Mouse (Mus musculus): ENCODE data around the gene Olfr123.

The Olfr123 gene

DNA sequence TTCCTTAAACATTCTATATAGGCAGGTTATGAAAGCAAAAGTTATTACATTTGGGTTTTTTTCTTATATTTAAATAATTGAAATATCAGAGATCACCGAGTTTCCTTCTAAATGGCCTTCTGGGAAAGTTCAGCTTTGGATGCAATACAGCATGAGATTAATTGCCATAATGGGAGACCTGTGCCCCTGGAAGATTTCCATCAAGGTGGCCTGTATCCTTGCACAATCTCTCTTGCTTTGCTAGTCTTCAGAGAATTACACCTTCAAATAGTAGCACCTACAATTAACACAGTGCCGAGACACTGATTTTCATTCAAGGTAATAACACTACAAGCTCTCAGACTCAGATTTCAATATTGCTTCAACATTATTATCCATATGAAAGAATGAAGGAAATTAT, at the start of gene Olfr123:
TSS of gene Olfr123 (plus strand) at position 301 of the 400 bp plus-strand sequence.
- 96% methylated on average over 2 of the region's 2 CpGs for WGBS

DNA sequence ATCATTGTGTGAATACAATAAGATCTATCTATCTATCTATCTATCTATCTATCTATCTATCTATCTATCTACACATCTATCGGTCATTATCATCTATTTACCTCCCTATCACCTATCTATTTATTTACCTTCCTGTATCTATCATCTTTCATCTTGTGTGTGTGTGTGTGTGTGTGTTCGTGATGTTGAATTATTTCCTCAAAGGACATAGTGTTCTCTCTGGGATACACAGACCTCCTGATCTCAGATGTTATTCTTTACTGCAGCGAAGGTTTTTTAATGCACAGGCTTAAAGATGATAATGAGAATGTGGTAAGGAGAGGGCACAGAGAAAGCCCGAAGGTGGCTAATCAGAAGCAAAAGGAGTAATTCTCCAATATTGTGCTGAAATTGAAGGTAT, 25.0 kb upstream of the Olfr123 start, which contains the start of gene Olfr122:
TSS of gene Olfr122 (plus strand) at position 301 of the 400 bp plus-strand sequence.
- 83% methylated on average over 4 of the region's 4 CpGs for WGBS

DNA sequence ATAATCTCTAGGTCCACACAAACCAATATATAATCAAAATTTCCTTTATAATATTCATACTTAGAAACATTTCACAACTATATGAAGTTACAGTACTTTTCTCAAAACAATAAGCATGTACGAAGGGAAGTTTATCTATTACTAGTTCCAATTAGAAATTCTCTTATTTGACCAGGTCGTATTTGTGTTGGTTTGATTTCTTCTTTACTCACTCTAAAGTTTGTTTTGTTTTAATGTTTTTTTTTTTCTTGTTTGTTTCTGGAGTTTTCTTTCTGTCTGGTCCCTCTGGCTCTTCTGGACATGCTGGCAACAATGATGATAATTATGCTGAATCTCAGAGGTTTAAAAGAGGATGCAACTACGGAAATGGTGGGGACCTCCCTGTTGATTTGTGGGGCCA, 6.3 kb downstream of the Olfr123 start, which contains the start of gene Olfr124:
TSS of gene Olfr124 (plus strand) at position 301 of the 400 bp plus-strand sequence.
- WGBS, result 92% methylated on average over 3 of the region's 3 CpGs

GRCm38 (mm10) chr17:37832649-37833048, 39.3 kb downstream of the Olfr123 start, which contains the start of gene Olfr125:
Gene Olfr125 (plus strand): TSS chr17:37832949.

DNA sequence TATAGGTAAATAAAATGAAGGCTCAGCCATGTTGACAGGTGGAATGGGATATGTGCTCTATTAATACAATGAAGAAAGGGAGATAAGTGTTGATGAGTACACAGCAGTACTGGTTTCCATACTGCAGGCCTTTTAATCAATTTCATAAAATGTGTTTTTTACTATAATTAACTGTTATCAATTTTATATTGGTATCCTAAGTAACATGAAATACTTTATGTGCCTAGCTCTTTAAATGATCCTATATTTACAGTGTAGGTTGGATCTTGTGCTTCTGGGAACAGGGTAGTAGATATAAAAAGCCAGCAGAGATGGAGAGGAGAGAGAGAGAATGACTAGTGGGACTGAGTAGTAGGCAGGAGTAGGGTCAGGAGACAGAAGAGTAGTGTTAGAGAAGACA, 53.9 kb downstream of the Olfr123 start, which contains the start of gene Olfr126:
TSS of gene Olfr126 (plus strand) at position 301 of the 400 bp plus-strand sequence.

Data from cerebral cortex, adult 2 months (tissue).